Mouse (Mus musculus) layer of hippocampus, adult 9-10 months (tissue): Measurements from ENCODE around the gene Sorl1.

ENCODE experiments used
- DNase-seq: peaks from one replicate; pipeline ENCODE4 v3.0.0; 2022; ENCODE audit warnings: low spot score

Gene Sorl1

DNA sequence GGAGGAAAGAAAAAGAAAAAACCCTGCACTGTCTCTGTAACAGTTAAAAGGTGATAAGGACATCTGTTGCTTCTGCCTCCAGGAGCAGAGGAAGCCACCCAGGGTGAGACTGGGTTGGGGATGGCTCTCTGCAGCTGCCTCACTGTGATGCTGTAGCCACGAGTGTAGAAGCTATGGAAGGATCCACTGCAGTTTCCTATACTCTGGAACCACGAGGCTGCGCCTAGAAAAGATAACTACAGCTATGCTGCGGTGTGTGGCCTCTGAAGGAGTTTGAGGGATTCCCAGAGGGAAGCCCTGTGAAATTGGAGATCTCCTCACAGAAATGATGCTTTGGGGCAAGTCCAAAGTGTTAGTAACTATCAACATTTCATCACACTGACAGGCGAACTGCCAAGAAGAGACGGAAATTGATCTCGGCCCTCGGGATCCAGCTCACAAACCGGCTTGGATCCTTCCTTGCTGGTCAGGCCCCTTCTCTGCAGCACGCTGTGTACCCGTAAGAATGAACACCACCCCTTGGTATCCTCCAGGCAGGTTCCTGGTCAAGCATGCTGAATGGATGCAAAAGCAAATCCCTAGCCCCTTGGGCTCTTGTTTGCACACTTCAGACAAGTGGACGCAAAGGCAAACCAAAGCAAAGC, 71.3 kb downstream of the Sorl1 start:
- no peak for DNase-seq

DNA sequence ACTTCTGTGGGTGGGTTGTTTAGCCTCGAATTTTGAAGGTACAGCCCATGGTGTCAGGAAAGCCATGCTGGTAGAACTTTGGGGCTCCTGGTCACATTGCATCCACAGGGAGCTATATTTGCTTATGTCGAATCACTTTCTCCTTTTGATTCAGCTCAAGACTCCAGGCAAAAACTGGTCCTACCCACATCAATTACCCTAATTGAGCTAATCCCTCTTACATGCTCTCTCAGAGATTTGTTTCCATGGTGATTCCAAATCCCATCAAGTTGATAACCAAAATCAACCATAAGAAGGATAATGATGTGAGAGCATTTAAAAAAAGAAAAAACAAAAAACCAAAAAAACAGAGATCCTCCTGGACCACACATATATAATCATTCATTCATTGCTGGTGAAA, 75.6 kb downstream of the Sorl1 start:
- DNase-seq: no peak

DNA sequence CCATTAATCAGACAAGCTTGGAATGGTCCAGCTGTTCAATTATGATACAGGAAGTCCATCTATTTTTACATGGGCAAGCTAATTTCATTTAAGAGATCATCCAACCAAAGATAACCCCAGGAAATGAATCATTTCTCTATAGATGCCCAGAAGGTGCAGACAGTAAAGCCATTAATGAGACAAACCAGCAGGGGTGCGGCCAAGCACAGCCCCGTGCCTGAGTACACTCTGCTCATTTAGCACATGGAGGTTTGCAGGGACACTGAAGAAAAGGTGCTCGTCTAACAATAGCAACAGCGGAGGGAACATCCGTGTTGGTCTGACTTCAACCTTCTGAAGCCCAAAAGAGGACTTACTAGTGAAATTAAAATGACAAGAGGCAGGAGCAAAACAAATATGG, 76.3 kb downstream of the Sorl1 start:
- no peak for DNase-seq

DNA sequence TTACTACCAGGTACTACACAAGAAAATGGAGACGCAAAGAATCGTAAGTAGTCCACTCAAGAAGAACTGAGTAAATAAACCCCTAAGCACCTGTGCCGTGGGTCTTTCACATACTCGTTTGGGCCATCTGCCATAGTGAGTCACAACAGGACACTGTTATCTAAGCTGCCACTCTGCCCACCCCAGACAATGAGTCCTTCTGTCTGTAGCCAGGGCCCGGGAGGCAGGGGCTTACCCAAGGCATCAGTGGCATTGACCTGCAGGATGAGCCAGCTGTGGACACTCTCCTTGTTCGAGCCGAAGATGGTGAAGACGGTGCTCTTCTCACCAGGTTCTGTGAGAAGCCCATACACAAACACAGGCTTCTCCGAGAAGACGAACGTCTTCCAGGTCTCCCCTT, 77.8 kb downstream of the Sorl1 start:
- no peak for DNase-seq

DNA sequence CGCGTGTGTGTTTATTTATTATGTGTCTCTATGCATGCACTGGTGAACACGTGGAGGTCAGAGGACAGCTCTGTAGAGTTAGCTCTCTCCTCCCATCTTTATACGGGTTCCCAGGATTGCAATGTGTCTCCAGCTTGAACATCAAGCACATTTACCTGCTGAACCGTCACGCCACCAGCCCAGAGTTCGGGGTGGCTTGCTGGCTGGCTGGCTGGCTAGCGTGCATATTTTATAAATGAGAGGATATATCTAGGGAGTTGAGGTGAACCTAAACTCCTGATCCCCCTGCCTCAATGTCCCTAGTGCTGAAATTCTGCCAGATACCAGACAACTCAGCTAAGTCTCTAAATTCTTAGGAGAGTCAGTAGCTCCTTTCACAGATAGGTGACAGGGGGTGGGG, 79.4 kb downstream of the Sorl1 start:
- no peak for DNase-seq

DNA sequence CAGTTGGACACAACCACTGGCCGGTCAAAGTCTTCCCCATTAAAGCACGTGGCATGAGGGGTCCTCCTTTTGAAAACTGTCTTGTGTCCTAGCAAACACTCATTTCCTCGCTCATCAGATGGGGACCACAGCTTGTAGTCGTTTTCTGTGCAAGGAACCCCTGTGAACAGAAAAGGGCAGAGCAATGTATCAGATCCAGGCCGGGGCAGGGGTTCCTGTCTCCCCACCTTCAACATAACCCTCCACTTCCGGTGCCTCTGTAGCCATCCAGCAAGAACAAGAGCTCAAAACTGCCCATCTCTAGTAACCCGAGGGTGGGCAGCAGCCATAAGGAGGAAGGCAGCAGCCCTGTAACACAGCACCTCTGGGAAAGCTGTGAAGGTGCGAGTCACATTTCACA, 80.2 kb downstream of the Sorl1 start:
- no peak for DNase-seq

DNA sequence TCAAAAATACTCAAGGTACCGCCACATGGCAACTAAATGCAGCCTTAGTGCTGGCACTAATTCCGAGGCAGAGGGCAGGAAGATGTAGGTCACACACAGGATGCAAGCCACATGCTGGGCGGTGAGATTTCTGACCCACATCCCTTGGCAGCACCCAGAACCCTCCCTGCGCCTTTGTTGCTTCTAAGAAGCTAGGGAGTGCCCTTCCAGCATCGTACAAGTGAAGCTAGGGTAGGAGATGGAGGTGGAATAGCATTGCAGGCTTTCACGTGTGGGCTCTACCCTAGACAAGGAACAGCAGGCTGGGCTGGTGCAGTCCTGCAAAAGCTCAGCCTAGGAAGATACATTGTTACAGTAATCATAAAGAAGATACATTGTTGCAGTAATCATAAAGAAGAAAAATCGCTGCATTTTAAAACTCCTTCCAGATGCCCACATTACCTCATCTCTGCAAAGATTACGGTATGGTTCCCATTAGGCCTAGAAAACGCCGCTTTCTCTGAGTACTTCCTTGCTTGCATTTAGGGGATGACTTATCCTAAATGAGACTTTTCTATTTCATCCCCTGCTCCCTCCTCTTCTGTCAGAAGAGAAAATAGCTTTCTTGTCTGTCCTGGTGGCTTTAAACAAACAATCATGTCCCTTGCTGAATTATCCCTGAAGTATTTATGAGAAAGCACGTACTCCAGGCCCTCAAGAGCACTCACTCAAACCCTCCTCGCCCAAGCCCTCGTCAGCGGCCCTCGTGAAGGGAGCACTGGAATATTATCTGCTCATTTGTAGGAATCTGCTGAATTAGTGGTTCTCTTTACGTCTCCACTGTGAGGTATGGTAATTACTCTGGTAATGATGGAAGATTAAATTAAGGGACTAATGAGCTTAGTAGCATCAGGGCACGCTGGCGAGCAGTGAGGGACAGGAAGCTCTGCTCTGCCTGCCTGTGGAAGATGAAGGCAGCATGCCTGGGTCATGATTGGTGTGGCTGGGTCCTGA, 84.8 kb downstream of the Sorl1 start:
- DNase-seq: no peak

DNA sequence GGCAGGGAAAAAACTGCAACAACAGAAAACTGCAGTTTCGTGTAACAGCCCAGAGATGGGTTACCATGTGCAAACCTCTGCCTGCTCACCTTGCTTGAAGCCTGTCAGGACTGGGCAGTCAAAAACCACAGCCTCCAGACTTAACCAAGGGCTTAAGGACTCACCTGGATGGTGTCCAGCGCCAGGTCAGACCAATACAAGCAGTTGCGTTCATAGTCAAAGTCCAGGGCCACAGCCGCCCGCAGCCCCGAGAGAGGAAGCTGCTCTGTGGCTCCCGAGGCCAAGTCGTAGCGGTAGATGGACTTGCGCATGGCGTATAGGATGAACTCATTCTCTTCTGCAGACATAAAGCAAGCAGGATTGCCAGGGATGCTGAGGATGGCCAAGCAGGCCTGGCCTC, 87.2 kb downstream of the Sorl1 start:
- DNase-seq: no peak

DNA sequence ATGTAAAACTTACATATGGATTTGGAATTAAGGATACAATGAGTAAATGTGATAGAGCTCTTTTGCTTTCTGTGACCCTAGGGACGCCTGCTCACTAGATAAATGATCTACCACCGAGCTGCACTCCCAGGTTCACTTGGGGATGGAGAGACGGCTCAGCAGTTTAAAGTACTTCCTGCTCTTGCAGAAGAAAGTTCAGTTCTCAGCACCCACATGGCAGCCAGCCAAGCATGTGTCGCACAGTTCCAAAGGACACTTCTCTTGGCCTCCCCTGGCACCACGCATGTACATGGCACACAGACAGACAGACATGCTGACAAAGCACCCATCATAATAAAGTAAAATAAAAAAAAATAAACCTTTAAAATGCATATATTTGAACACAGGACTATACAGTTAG, 88.1 kb downstream of the Sorl1 start:
- DNase-seq: no peak

DNA sequence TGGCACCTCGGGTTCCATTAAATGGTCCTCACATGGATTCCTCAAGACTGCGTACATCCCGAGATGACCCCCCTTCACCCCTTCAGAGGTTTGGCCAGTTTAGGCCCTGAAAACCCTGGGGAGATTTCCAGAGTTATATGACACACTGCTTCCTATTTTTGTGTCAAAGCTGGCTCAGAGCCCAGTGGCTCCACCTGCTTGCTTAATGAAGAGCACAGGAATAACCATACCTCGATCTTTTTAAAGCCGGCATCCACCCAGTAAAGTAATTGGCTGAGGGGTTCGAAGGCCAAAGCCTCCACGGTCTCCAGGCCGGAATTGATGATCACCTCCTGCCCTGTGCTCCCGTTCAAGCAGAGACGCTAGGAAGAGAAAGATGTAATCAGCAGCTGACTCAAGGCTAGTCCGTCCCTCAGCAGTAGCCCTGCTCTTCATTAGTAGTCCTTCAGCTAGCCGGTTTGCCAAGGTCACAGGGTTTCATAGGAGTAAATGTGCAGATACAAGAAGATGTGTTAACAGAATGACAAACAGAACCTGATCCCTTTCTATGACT, 88.8 kb downstream of the Sorl1 start:
- no peak for DNase-seq

DNA sequence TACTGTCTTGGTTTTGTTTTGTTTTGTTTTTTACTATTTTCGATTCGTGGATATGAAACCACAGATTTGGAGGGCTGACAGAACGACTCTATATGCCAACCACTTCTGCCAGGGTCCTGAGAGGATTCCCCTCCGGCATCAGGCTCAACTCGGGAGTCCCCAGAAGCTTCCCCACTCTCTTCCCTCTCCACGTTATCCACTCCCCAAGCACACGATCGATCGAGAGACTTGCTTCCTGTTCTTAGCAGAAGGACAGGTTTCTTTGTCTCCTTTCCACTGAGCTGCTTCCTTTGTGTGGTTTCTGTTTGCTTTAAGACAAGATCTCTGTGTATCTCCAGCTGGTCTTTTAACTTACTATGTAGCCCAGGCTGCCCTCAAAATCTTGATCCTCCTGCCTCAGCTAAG, 90.0 kb downstream of the Sorl1 start:
- no peak for DNase-seq

DNA sequence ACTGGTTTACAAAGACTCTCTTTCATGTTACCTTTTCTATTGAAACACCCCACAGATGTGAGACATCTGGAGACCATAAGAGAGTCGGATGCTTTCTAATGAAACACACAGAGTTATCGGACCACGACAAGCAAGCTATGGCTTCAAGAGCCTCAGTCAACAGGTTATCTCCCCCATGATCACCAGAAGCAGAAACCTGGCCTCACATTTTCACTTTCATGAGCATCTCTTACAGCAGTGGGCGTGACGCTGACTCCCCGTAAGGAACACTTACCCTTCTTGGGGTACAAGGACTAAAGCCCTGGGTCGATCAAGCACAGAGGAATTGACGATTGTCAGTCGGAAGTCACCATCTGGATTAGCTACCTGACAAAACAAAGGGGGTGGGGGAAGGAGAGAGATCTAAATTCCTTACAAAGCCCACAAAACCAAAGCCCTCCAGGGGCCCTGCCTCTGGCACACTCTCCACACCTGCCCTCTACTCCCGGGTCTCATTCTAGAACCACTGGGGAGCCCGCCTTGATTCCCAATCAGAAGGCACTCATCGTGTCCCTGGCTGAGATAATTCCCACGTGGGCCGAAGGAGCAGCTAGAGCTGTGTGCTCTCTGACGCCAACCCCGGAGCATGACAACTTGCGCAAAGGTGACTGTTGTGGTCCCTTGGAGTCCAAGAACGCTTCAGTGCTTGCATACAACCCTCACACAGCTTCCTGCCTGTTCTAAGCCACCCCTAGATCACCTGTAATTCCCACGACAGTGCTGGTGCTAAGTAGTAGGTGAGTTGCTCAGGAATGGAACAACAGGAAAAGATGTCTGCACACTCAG, 90.6 kb downstream of the Sorl1 start:
- no peak for DNase-seq

DNA sequence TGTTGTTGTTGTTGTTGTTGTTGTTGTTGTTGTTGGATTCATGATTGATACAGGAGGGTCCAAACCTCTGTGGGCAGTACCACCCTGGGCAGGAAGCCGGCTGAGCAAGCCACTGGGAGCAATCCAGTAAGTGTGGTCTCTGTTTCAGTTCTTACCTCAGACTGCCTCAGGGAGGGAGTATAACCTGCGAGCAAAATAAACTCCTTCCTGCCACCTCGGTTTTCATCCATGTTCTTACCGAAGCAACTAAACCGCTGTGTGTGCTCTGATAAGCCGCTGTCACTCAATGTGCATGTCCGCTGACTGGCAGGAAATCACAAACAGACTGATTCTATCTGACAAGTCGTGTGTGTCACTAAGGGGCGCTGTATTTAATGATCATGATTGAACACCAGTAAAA, 91.7 kb downstream of the Sorl1 start:
- no peak for DNase-seq

DNA sequence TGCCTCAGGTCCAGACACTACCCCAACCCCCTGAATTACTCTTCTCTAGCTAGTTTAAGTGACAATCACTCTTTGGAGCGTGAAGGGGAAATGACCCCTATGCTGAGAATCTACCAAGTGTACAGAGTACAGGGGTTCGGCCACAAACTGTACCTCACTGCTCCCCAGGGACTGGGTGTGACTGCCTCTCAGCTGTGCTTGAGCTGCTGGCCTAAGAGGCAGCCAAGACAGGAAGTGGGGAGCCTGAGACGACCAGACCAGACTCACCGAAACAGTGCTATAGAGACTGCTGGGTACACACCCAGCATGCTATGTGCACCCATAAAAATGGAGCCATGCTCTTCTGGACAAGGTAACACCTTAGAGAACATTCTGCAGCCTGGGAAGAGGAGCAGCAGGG, 95.3 kb downstream of the Sorl1 start:
- no peak for DNase-seq

DNA sequence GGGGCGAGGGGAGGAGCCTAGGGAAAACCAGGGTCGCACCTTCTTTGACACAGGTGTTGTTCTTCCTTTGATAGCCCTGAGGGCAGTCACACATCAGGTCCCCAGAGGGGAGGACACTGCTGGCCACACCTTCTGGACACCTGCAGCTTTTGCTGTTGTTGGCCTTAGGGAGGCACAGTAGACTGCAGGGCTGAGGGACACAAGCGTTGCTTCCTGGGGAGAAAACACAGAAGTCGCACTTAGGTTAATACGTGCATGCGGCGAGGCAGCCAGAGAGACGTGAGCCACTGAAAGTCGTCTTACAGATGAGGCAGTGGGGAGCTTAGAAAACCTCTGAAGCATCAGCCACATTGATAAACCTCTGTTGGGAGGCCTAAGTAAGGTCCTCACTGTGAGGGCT, 99.8 kb downstream of the Sorl1 start:
- no peak for DNase-seq

DNA sequence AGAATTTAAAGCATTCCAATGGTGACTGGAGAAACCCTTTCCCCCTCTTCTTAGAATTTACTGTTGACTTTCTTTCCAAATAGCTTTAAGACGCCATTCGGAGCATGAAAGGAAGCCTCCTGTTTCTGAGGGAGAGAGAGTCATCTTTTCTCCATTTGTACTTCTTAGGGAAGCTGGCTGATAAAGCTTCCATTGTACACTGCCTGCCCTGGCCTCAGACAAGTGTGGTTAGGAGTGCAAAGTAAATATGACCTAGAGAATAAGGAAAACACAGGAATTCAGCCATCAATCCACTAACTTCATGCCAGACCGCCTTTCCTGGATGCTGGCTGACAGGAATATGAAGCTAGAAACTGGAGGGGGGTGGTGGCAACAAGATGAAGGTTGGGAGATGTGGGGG, 100.7 kb downstream of the Sorl1 start:
- DNase-seq: no peak

DNA sequence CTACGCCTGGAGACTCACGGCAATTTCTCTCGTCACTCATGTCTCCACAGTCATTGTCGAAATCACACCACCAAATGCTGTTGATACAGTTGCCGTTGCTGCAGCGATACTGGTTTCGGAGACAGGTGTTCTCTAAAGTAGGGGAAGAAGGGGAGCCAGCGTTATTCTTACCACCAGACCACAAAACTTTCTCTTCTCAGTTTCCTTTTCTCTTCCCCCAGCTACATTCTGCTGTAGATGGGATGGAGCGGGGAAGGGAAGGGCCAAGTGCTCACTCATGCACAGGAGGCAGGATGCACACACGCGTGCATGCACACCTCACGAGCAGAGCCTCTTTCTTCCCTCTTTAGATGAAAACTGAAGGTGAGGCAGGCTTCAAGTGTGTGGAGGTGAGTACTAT, 101.8 kb downstream of the Sorl1 start:
- DNase-seq: no peak

DNA sequence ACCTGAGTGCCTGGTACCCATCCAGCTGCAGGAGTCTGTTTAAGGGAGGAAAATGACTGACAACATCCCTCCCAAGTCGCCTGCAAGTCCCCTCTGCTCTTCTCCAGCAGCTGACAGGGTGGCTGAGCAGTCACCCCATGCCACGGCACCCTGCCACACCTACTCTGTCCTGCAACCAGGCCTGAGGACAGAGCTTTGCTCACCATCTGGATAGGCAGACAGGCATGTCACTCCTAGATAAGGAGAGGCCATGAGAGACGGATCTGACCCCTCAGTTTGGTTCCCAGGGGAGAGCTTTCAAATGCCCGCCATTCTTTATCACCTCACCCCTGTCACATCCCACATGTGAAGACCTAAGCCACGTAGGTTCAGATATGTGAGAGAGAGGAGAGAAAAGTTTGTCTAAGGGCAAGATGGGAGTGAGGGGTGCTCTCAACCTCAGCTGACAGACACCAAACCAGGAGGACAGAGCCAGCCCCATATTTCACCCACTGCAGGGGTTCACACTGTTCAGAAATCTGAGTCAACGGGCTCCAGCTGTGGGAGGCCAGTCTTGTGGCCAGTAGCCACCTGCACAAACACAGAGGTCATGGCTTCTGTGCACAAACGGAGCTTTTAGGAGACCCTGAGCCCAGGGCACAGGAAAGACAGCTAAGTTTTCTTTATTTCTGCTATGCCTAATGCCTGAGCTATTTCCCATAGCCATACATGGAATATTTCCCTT, 104.6 kb downstream of the Sorl1 start:
- no peak for DNase-seq

DNA sequence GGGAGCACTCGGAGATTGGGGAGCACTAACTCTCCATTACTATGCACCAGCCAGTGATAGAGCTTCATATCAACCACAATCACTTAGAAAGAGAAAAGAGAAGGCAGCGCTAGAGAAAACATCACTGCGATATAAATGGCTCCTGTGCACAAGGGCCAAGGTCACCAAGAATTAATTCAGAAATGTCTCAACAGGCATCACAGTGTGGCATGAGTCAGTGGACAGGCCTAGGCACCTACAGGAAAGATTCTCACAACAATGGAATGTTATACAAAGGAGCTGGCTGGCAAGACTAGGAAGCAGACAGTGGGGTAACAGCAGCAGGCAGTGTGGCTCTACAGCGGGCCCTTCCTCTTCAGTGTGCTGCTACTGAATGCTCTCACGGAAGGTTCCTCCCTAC, 115.6 kb downstream of the Sorl1 start:
- DNase-seq: no peak

DNA sequence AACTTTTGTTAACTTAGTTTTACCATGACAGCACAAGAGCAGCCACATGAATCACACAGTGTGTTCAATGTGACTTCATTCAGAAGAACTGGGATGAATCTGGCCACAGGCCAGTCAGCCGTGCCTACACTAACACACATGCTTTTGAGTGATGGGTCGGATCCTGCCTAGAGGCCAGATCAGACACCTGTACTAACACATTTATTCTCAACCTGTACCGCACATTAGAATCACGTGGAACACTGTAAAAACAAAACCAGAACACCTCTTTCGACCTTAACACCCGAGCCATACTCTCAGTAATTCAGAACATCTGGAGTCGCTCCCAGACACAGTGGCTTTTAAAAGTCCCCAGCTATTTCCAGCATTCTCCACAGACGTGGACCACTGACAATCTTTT, 119.0 kb downstream of the Sorl1 start:
- peak; percentile 25 for DNase-seq

DNA sequence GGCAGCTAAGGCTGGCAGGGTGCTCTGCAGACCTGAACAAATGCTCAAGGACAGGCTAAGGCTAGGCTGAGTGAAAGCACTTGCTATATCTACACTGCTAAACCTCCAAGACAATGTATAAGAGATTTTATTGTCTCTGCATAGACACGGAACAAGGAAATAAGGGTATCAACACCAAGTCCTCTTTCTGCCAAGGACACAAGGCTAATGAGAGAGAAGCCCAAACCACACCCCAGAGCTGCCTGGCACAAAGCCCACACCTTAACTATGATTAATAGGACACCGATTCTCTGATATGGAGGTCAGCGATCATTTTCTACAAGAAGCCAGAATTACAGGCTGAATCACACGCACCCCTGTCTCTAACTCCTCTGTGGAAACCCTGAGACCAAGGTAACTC, 120.0 kb downstream of the Sorl1 start:
- no peak for DNase-seq
